Mouse (Mus musculus) CD4-positive, CD25-positive, alpha-beta regulatory T cell, adult 4 months (primary cell): Measurements from ENCODE around the gene Qpctl. TPM values are rescaled to one million over a fixed set of nuclear protein-coding genes. Genes with fewer than 3 reads are reported as not detected.

Experiments used
- ATAC-seq: one replicate; pipeline ENCODE4 v1.8.0; 2017
- polyA plus RNA-seq, 2 experiments: library from polyadenylated mRNA; unstranded; fragments of 100-300 nt; shearing (Covaris generic); gene quantifications; one replicate each; pipeline ENCODE4 v1.2.1; 2017

Gene Qpctl
- 10 to 100 TPM in 1 of 2 experiments, 1 to 10 TPM in 1; 9.1 to 17.8 TPM for polyA plus RNA-seq

DNA sequence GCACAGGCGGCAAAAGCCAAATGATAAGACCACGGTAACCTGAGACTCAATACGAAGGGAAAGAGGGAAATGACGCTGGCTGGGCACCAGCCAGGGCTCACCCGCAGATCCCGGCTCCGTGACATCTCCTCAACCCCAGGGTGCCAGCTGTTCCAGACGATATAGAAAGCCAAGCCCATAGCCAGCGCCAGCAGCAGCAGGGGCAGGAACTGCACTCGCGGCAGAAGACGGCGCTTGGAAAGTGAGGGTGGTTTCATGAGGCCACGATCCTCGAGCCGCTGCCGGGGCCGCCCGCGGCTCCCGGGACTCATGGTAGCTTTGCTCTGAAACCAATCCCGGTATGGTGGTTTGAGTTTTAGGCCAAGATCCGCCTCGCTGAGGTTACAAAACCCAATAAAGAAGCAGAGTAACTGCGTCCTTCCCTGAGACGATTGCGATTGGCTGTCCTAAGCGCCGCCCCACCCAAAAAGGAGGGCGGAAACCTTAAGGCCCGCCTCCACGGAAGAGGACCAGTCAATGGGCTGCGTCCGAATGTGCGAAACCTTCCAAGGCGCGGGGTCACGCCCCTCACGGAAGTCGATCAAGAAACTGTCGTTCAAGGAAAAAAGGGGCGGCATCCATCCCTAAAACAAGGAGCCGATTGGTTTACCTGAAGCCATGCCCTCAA is at the start of gene Qpctl:
Qpctl (minus strand) TSS at position 417 of the 667 bp plus-strand sequence.
- peak; percentile 92 for ATAC-seq

DNA sequence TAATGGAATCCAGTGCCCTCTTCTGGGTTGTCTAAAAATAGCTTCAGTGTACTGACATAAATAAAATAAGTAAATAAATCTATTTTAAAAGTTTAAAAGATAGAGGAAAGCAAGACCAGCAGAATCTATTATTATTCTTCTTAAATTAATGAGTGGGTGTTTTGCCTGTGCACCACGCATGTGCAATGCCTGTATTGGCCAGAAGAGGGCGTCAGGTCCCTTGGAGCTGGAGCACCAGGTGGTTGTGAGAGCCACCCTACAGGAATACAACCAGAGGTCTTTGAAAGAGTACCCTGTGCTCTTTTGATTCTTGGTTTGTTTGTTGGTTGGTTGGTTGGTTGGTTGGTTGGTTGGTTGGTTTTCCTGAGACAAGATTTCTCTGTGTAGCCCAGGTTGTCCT is 48.9 kb upstream of the Qpctl start:
- no peak for ATAC-seq

DNA sequence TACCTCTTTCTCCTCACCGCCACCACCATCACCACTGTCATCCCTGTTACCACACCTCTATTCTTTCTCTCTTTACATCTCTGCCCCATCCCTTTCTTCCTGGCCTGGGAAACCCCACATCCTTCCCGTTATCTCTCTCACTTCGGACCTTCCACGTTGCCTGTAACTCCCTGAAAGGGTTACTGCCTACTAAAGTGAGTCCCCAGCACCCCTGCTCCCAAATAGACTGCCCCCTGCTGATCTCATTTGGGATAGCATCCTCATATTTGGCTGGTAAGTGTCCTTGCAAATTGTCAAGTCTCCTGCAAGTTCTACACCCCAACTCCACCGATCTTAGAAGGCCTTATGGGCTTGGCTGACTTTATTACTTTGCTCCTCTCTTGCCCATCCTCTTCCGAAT is 47.6 kb upstream of the Qpctl start:
- ATAC-seq = peak; percentile 41

DNA sequence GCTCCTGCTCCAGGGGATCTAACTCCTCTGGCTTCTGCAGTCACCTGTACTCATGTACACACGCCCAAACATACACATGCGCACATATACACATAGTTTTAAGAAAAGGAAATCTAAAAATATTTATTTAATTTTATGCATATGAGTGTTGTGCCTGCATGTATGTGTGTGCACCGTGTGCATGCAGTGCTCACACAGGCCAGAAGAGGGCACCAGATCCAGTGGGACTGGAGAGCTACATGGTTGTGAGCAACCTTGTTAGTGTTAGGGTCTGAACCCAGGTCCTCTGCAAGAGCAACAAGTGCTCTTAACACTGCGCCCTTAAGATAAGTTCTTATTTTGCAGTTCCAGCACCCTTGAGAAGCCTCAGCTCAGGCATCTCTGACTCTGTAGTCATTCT is 45.6 kb upstream of the Qpctl start:
- ATAC-seq = no peak

DNA sequence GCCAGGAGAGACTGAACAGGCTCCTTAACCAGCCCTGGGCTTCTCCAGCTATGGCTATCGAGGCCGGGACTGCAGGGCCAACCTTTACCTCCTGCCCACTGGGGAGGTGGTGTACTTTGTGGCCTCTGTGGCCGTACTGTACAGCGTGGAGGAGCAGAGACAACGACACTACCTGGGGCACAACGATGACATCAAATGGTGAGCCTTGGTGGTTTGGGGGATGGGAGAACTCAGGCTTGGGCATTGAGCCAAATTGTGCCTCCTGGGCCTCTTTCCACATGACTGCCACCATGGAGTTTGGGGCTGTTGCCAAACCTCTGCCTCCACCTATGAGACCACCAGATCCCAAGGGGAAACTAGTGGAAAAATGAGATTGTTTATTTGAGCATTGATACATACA is 35.7 kb upstream of the Qpctl start:
- ATAC-seq = no peak

DNA sequence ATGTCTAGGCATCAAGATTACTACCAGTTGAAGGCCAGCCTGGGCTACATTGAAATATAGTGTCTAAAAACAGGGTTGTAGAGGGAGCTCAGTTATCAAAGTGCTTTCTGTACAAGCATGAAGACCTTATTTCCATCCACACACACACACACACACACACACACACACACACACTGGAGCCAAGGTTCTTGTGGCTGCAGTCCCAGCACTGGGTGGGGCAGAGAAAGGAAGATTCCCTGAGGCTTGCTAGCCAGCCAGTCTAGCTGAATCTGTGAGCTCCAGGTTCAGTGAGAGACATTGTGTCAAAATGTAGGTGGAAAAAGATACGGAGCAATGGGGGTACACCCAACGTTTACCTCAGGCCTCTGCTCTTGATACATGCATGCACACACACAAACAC is 35.2 kb upstream of the Qpctl start:
- no peak for ATAC-seq

DNA sequence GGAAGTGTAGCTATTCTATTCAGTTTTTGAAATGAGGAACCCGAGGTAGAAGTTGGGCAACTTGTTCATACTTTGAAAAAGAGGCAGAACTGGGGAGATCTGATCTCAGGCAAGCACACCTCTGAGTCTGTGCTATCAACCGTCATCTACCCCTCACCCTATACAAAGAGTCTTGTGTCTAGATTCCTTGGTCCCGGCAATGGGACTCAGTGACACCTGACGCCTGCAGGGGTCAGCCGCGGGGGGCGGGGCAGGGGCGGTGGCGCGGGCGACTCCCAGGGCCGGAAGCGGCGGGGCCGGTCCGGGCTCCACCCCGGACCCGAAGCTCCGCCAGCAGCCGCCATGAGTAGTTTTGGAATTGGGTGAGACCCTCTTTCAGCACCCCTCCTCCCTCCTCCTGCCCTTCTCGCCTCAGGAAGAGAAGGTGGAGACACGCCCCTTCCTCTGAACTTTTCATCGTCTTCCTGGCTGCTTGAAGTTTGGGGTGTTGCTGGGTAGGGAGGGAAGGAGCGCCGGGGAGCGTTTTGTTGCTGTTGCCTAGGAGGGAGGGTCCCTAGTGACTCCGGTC is 31.9 kb upstream of the Qpctl start:
- peak; percentile 40 for ATAC-seq

DNA sequence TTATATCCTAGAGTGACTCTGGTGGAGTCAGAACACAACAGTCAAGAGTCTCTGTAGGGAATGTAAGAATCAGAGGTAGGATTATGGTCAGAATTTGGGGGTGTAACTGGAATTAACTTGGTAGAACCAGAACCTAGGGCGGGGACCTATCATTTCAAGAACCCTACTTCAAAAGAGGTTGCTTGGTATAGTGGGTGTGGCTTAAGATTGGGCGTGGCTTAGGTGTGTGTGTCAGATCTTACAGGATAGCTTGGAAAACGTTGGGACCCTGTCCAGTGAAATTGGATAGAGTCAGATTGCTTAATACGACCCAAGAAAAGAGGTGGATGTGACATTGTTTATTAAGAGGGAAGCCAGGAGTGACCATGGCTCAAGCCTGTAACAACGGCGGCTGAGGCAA is 30.8 kb upstream of the Qpctl start:
- ATAC-seq = no peak

DNA sequence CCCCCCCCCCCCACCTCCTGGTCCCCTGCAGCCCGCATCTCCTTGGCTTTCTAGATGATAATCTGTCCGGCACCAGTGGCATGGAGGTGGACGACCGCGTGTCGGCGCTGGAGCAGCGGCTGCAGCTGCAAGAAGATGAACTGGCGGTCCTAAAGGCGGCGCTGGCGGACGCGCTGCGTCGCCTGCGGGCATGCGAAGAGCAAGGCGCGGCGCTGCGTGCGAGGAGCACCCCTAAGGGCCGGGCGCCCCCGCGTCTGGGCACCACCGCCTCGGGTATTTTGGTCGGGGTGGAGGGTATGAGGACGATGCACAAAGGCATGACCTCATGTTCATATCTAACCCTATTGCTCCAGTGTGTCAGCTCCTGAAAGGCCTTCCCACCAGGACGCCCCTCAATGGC is 30.1 kb upstream of the Qpctl start:
- peak; percentile 52 for ATAC-seq

DNA sequence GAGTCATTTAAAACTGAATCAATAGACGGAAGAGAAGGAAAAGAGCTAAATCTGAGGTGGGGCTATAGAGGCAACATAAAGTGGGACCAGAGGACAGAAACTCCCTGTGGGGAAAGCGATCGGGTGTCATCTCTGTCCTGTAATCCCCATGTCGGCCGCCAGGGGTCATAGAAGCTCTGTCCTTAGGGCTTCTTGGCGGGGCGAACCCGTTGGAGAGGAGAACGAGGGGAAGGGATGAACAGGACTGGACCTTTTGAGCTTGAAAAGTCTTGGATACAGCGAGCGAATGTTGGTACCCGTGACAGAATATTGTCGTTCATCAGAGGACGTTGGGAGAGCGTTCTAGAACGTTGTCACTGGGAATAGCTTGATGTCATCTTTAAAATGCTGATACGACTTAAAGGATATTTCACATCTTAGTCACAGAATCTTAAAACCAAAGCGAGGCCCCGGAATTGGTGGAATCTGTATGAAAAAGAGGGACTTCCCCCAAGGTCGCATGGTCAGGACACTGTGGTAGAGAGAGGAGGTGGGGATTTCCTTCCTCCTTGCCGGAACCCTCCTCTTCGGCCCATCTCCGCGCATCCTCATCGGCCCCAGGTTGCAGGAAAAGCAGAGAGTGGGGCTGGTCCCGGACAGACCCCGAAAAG is 29.5 kb upstream of the Qpctl start:
- ATAC-seq = peak; percentile 55

DNA sequence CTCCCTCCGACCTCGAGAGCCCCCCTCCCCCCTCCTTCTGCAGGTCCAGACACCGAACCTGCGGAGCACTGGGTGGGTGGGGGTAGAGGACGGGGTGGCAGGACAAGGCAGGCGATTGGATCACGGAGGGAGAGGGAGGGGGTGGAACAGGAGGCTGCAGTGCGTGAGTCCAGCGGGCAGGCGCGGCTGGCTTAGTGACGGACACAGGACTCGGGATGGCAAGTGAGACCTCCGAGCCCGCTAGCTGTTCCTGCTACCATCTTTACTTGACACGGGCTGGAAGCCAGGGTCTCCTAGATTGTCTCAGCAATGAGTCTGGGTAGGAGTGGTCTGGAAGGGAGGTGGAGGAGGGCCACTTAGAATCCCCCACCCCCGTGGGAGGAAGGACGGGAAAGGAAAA is 28.9 kb upstream of the Qpctl start:
- no peak for ATAC-seq

DNA sequence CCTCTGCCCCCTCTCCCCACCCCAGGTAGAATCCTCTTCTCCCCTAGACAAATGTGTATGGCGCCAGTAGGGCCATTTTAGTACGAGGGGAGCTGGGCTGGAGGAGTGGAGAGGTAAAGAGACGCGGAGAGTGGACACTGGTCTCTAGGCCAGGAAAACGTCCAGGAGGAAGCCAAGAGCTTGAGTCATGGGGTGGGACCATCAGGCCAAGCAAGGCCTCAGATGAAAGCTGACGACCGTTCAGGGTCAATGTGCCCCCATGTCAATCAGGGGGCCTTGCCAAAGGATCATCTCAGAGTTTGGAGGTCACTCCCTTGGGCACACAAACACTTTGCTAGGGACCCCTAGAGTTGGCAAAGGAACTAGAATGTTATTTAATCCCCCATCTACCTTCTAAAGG is 28.1 kb upstream of the Qpctl start:
- ATAC-seq = no peak

DNA sequence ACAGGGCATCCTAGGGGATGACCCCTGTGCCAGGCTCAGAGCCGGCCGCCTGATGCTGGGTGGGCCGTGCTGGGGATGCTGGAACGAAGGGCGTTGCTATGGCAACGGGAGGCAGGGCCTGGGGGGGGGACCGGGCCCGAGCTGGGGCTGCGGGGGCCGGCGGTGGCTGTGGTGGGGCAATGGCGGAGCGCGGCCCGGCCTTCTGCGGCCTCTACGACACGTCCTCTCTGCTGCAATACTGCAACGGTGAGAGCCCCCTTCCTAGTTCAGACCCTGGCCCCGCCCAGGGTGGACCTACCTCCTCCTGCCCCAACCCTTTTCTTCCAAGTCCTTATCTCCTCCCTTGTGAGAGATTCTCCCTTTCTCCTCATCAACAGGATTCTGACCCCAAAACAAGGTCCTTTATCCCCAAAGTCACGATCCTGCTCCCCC is 27.4 kb upstream of the Qpctl start:
- no peak for ATAC-seq

DNA sequence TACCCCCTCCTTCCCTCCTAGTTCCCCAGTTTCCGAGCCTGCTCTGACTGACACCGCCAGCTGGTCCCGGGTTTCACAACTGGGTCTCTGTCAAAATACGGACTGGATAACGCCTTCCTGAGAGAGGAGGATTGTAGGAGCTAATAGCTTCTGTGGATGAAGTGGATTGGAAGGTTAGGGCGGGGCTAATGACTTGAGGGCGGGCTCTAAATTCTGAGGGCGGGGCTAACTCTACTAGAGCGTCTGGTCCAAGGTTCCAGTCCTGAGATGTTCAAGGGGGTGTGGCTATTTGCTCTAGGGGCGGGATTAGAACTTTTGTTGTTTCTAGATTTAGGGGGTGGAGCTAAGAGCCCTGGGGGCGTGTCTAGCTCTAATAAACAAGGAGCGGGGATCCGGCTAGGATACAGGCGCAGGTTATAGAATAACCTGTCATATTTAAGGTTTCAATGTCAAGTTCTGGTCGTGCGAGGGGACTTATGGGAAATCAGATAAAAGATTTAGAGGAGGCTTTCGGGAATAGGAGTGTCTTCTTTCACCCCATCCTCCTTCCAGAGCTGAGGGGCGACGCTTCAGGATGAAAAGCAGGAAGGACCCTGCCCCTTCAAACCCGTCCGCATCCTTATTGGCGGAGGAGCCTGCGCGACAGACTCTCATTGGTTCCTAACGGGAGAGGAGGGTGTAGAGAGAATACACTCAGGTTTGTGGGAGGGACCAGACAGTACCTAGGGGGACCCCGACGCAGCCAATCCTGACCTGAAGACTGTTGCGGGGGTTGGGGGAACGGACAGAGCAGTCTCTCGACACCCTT is 26.8 kb upstream of the Qpctl start, which contains the start of gene Eml2:
Eml2 (plus strand) TSS at position 714 of the 808 bp plus-strand sequence.
- ATAC-seq = no peak

DNA sequence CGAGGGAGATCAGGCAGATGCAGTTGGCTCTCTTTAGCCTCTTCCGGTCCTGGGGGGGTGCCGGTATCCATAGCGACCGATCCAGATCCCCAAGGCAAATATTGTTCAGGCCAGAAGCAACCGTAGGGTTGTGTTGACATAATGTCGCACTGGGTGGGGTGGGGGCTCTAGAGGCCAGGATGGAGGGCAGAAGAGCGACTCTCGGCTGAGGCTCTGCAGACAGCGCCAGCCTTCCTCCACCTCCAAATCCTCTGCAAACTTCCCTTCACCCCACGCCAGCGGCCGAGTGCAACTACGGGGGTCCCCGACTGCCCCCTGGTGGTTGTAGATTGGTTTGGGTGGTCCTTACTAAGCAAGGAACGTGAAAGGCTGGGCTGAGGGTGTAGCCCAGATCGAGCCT is 23.8 kb upstream of the Qpctl start:
- ATAC-seq = no peak

DNA sequence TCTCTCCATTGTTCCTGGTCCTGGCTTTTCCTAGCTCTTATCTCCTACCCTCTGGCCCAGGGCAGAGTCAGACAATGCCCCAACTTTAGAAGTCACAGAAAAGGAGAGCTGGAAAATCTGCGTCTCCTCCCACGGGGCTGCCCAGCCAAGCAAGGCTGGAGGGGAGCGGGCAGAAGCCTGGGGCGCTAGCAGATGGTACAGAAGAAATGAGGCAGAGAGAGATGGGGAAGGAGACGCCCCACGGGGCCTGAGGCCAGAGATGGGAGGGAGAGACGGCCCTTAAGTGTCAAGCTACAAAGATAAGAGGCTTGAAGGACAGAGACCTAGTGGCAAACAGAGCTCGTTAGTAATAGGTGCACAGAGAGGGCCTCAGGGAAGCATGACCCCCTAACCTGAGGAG is 22.7 kb upstream of the Qpctl start:
- ATAC-seq = no peak

DNA sequence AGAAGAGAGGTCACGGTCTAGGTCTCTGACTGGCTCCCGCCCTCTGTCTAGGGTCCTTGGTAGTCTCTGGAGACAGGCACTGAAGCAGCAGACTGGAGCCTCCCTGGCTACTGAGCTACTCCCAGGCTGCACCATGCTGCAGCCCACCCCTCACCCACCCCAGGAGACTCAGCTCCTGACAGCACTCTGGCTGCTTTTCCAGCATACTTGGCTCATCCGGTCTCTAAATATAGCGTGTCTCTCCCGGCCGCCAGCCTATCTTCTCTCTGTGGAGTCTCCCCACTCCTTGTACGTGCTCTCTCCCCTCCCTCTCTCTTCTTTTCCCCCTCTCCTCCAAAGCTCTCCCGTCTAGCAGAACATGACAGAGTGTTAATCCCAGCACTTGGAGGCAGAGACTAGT is 21.1 kb upstream of the Qpctl start:
- ATAC-seq = no peak

DNA sequence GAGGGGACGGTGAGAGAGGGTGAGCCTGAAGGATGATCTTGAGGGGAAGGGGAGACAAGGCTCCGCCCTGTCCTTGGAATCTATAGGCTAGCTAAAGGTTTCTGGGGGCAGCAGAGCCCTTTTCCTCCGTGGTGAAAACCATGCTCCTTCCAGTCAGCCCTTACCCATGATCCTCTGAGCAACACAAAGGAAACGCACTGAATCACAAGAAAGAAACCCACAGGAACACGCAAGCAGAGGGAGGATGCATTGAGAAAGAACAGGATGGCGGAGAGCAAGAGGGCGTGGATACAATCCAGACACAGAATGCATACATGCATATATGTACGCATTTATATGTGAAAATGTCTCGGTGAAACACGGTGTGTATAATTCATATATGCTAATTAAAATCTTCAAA is 20.4 kb upstream of the Qpctl start:
- no peak for ATAC-seq

DNA sequence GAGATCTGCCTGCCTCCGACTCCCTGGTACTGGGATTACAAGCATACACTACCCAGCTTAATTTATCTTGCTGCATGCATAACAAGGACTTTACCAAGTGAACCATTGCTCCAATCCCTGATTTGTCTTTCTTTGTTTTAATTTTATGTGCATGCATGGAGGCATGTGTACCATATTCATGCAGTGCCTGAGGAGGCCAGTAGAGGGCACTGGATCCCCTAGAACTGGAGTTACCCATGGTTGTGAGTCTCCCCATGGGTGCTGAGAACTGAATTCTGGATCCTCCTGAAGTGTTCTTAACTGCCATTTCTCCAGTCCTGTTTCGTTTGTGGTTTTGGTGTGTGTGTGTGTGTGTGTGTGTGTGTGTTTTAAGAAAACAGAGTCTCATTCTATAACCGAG is 17.9 kb upstream of the Qpctl start:
- ATAC-seq = no peak

DNA sequence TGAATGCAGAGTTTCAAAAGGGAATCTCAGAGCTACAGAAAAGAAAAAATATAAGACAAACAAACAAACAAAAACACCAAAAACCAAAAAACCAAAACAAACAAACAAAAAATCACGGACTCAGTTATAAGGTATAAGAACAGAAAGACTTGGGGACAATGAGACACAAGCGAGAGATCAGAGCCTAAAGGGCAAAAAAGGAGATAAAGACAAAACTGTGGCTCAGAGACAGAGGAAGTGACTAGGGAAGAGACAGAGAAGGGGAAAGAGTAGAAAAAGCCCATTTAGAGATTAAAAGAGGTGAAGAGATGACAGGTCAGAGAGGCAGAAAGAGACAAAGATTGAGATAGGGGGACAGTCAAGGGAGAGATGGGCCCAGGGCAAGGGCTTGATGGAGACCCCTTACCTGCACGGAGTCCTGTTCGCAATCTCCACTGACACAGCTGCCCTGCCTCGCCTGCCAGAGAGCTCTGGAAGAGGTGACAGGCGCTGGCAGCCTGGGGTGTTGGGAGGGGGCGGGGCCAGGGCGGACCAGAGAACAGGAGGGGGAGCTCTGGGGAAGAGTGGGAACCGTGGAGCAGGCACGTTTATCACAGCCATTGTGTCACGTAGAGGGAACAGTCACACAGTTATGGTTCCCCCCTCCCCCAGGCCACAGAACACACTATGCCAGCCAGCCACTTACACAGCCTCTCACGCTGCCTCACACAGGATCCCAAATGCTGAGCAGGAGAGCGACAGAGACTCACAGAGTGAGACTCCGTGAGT is 16.7 kb upstream of the Qpctl start, which contains the start of gene Gipr:
Gipr (minus strand) TSS at position 472 of the 768 bp plus-strand sequence.
- no peak for ATAC-seq

DNA sequence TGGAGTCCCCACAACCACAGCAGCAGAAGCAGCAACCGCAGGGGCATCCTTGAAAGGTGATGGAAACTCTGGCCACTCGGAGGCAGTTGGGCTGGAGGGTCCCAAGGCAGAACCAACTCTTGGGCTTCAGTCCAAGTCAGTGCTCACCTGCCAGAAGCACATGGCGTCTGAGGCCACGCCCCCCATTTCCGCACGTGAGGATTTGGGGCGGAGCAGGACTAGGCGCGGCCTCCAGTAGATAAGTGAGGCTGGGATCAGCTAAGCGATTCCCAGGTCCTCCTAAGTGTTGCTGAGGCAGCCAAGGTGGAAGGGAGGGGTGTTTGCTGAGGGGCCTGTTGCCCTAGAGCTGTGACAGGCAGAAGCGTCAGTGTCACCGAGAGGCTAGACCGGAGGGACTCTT is 15.9 kb upstream of the Qpctl start:
- peak; percentile 72 for ATAC-seq

DNA sequence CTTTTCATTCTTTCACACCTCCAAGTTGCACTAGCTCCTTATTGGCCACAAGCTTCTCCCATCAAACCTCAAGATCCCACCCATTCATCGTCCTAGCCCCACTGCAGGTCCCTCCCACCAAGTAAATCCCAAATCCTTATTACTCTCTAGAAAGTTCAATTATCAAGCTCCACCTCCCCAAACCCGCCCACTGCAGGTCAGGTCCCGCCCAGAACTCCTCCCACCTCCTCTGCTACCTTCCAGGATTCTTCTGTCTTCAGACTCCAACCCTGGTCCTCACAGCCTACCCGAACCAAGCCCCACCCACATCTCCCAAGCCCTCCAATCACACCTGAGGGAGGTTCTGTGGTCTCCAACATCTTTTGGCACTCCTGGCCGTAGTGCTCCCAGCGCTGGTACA is 15.1 kb upstream of the Qpctl start:
- no peak for ATAC-seq
